ENCODE assay signal across 18 mouse cellular contexts in genomic region chr10:125795323-125795722, GRCm38 (mm10).
"Had no signal": no experiment of that assay in that cellular context is flagged by ENCODE, and none has a peak within 500 bp of the region (broad histone marks: within the 10 kb centered on the region; RNA-seq: fewer than 3 reads in every experiment).

No protein-coding gene starts in this region.

- H3K9ac ChIP-seq: liver, embryonic 13.5 days; liver, embryonic 15.5 days; lung, embryonic 15.5 days; midbrain, embryonic 12.5 days; neural tube, embryonic 12.5 days had no signal

- H3K4me1 ChIP-seq: liver, embryonic 13.5 days; liver, embryonic 15.5 days; megakaryocyte, embryonic 14.5 days had no signal

- H3K4me2 ChIP-seq: liver, embryonic 13.5 days; liver, embryonic 15.5 days; lung, embryonic 15.5 days; midbrain, embryonic 12.5 days; neural tube, embryonic 12.5 days had no signal

- H3K27ac ChIP-seq: liver, embryonic 13.5 days; liver, embryonic 15.5 days; lung, embryonic 15.5 days; macrophage; midbrain, embryonic 12.5 days; neural tube, embryonic 12.5 days had no signal

- ATAC-seq: lung, postnatal 0 days; midbrain, embryonic 16.5 days had no signal

- DNase-seq: liver, embryonic 13.5 days; lung, adult 2 months; lung, postnatal 14 days; lung, postnatal 36 days; midbrain, embryonic 14.5 days; right cerebral cortex, postnatal 14 days; spleen, adult 18-20 months; thymus, adult 18-20 months; thymus, postnatal 14 days; thymus, postnatal 4 days had no signal

- H3K27me3 ChIP-seq: liver, embryonic 13.5 days; liver, embryonic 15.5 days; lung, embryonic 15.5 days; megakaryocyte, embryonic 14.5 days; midbrain, embryonic 12.5 days; neural tube, embryonic 12.5 days had no signal

- H3K36me3 ChIP-seq: liver, embryonic 13.5 days; liver, embryonic 15.5 days; lung, embryonic 15.5 days; midbrain, embryonic 12.5 days; neural tube, embryonic 12.5 days had no signal

- H3K9me3 ChIP-seq: liver, embryonic 15.5 days; lung, embryonic 15.5 days; midbrain, embryonic 12.5 days; neural tube, embryonic 12.5 days had no signal

- H3K4me3 ChIP-seq: liver, embryonic 13.5 days; liver, embryonic 15.5 days; lung, embryonic 15.5 days; megakaryocyte, embryonic 14.5 days; midbrain, embryonic 12.5 days; neural tube, embryonic 12.5 days had no signal
